Mouse (Mus musculus): ENCODE data around the gene Rac3. TPM values are rescaled to one million over a fixed set of nuclear protein-coding genes. Genes with fewer than 3 reads are reported as not detected.

Rac3 gene
- polyA plus RNA-seq, 1 experiment from 2014 or later, result 16.6 TPM

Other genes starting within 250 kb of the Rac3 start
- 133 and 148 TPM in 2 replicates for gene Mrpl12, start 236.9 kb upstream of the Rac3 start, polyA plus RNA-seq (2015; fragmentation: Nextera tagmentation; extraction: Ambion mirVana)
- gene Slc25a10, start 229.6 kb upstream of the Rac3 start, polyA plus RNA-seq (2015; fragmentation: Nextera tagmentation; extraction: Ambion mirVana), result 28.6 and 29.4 TPM in 2 replicates
- gene Gcgr, start 190.8 kb upstream of the Rac3 start, polyA plus RNA-seq (2015; fragmentation: Nextera tagmentation; extraction: Ambion mirVana), result 0.14 and 0.18 TPM in 2 replicates
- 179 and 196 TPM in 2 replicates for gene Mcrip1, start 171.7 kb upstream of the Rac3 start, polyA plus RNA-seq (2015; fragmentation: Nextera tagmentation; extraction: Ambion mirVana)
- 13.7 and 17.1 TPM in 2 replicates for gene Ppp1r27, start 170.3 kb upstream of the Rac3 start, polyA plus RNA-seq (2015; fragmentation: Nextera tagmentation; extraction: Ambion mirVana)
- gene P4hb, start 148.2 kb upstream of the Rac3 start, polyA plus RNA-seq (2015; fragmentation: Nextera tagmentation; extraction: Ambion mirVana), result 254 and 290 TPM in 2 replicates
- 553 and 615 TPM in 2 replicates for gene Arhgdia, start 139.8 kb upstream of the Rac3 start, polyA plus RNA-seq (2015; fragmentation: Nextera tagmentation; extraction: Ambion mirVana)
- 571 and 587 TPM in 2 replicates for gene Alyref, start 123.1 kb upstream of the Rac3 start, polyA plus RNA-seq (2015; fragmentation: Nextera tagmentation; extraction: Ambion mirVana)
- gene Anapc11, start 123.0 kb upstream of the Rac3 start, polyA plus RNA-seq (2015; fragmentation: Nextera tagmentation; extraction: Ambion mirVana), result 158 and 179 TPM in 2 replicates
- gene Npb, start 113.0 kb upstream of the Rac3 start, polyA plus RNA-seq (2015; fragmentation: Nextera tagmentation; extraction: Ambion mirVana), result 1.6 and 2.1 TPM in 2 replicates
- gene Pcyt2, start 103.5 kb upstream of the Rac3 start, polyA plus RNA-seq (2015; fragmentation: Nextera tagmentation; extraction: Ambion mirVana), result 113 and 114 TPM in 2 replicates
- gene Sirt7, start 96.2 kb upstream of the Rac3 start, polyA plus RNA-seq (2015; fragmentation: Nextera tagmentation; extraction: Ambion mirVana), result 100 and 108 TPM in 2 replicates
- gene Mafg, start 87.9 kb upstream of the Rac3 start, polyA plus RNA-seq (2015; fragmentation: Nextera tagmentation; extraction: Ambion mirVana), result 16.5 and 18.7 TPM in 2 replicates
- 1.7 and 2.9 TPM in 2 replicates for gene Pycr1, start 77.7 kb upstream of the Rac3 start, polyA plus RNA-seq (2015; fragmentation: Nextera tagmentation; extraction: Ambion mirVana)
- gene Myadml2, start 73.3 kb upstream of the Rac3 start, polyA plus RNA-seq (2015; fragmentation: Nextera tagmentation; extraction: Ambion mirVana), result 0.56 and 0.86 TPM in 2 replicates
- gene Notum, start 60.3 kb upstream of the Rac3 start, polyA plus RNA-seq (2015; fragmentation: Nextera tagmentation; extraction: Ambion mirVana), result 0.18 TPM in 1 of 2 replicates, not detected in the other
- gene Aspscr1, start 48.5 kb upstream of the Rac3 start, polyA plus RNA-seq (2015; fragmentation: Nextera tagmentation; extraction: Ambion mirVana), result 116 and 120 TPM in 2 replicates
- gene Cenpx, start 7.7 kb upstream of the Rac3 start, polyA plus RNA-seq (2015; fragmentation: Nextera tagmentation; extraction: Ambion mirVana), result 191 and 212 TPM in 2 replicates
- gene Lrrc45, start 7.5 kb upstream of the Rac3 start, polyA plus RNA-seq (2015; fragmentation: Nextera tagmentation; extraction: Ambion mirVana), result 32.6 and 33.5 TPM in 2 replicates
- gene Dcxr, start 5.8 kb downstream of the Rac3 start, polyA plus RNA-seq (2015; fragmentation: Nextera tagmentation; extraction: Ambion mirVana), result 78.7 and 80.4 TPM in 2 replicates
- gene Cbr2, start 10.6 kb downstream of the Rac3 start, polyA plus RNA-seq (2015; fragmentation: Nextera tagmentation; extraction: Ambion mirVana), result 179 and 229 TPM in 2 replicates
- 9.7 and 11.5 TPM in 2 replicates for gene Hmga1b, start 41.3 kb downstream of the Rac3 start, polyA plus RNA-seq (2015; fragmentation: Nextera tagmentation; extraction: Ambion mirVana)
- gene Rfng, start 62.7 kb downstream of the Rac3 start, polyA plus RNA-seq (2015; fragmentation: Nextera tagmentation; extraction: Ambion mirVana), result 23.7 and 30.1 TPM in 2 replicates
- gene Gps1, start 62.8 kb downstream of the Rac3 start, polyA plus RNA-seq (2015; fragmentation: Nextera tagmentation; extraction: Ambion mirVana), result 130 and 134 TPM in 2 replicates
- 87.0 and 92.2 TPM in 2 replicates for gene Dus1l, start 74.9 kb downstream of the Rac3 start, polyA plus RNA-seq (2015; fragmentation: Nextera tagmentation; extraction: Ambion mirVana)
- gene Fasn, start 103.1 kb downstream of the Rac3 start, polyA plus RNA-seq (2015; fragmentation: Nextera tagmentation; extraction: Ambion mirVana), result 22.3 and 25.3 TPM in 2 replicates
- 1.9 and 2.2 TPM in 2 replicates for gene Ccdc57, start 211.4 kb downstream of the Rac3 start, polyA plus RNA-seq (2015; fragmentation: Nextera tagmentation; extraction: Ambion mirVana)
- gene Slc16a3, start 227.0 kb downstream of the Rac3 start, polyA plus RNA-seq (2015; fragmentation: Nextera tagmentation; extraction: Ambion mirVana), result 5.2 and 5.5 TPM in 2 replicates